Mouse (Mus musculus): ENCODE measurements around the gene Arhgap40.

DNA sequence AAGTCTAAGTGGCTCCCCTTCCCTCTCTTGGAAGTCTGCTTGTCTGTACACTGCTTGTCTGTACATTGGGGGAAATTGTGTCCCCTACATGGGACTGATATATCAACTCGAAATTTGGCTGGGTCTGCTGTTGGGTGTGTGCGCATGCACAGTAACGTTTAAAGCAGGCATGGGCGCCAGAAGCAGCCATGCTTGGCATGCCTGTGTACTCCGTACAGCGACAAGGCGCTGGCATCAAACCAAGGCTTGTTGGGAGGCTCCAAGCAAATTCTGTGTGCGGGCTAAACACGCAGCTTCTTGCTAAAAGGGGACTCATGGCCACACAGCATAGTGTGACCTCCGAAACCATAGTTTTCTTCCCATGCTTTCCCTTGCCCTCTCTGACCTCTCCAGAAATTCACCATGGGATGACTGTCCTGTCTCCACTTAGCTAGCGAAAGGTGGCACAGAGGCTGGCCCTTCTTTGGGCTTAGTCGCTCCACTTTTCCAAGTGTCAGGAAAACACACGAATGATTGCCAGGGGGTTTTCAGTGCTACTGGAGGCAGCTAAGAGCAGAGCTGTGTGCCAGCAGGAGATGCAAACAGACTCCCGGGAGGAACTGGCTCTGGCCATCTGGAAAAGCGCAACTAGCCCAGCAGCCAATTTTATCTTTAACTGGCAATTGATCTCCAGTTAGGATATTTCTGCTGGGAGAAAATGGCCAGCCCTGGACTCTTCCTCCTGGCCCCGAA lies 11.7 kb downstream of the Arhgap40 start:
- TF ChIP-seq CTCF (IDR thresholded peaks at IDR 0.05; ENCODE audit: control insufficient read depth, insufficient read depth, insufficient read length) (no peak), MAX (IDR thresholded peaks at IDR 0.05) (no peak), CEBPB (IDR thresholded peaks at IDR 0.05; ENCODE audit: low read depth) (no peak), USF1 (IDR thresholded peaks at IDR 0.05; ENCODE audit: low read depth) (no peak), MYOD1 (IDR thresholded peaks at IDR 0.05; ENCODE audit: control insufficient read depth, insufficient read length, low read depth) (no peak)
